8 mouse cellular contexts compared by ENCODE assay signal in the genomic region with DNA sequence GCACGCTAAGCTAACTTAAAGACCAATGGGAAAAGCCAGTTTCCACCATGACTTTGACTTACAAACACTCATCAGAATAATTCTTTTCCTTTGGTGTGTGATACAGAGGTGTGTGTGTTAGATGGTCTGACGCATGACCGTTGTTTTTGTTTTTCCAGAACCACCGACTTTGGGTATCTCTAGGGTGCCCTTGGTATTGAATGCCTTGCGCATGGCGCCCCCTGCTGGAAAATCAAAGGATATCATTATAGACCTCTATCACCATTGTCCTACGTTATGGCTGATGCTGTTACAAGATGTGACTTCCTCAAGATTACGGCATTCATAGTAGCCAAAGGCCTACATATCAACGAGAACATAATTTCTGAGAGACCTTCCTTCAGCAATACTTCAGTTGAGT. TPM values are rescaled to one million over a fixed set of nuclear protein-coding genes. Genes with fewer than 3 reads are reported as not detected.
A peak's percentile ranks its signal among the peaks of the same experiment; 100 is the strongest.
DNase-seq lines count a peak whose midpoint lies in the region; ATAC-seq lines count a peak whose summit lies in the region.

No protein-coding gene starts in this region.

- ATAC-seq in common myeloid progenitor, adult 5-6 weeks (replicated peaks; ENCODE audit: low read depth, poor library complexity, severe bottlenecking) = peak; percentile 88

- intact Hi-C loops in left cerebral cortex, postnatal 25 days (cut with DNase I) = loop anchor here (2.0 kb wide), 1 partner anchor 248 kb away; no protein-coding TSS in a partner anchor

- peak; percentile 44 for DNase-seq in ovary, postnatal 36 days (ENCODE audit: low spot score)
- DNase-seq in ovary, adult 18-20 months (ENCODE audit: low spot score) = no peak
- DNase-seq in adipocyte (ENCODE audit: low spot score) = peak; percentile 80
- DNase-seq in induced T-regulatory cell, adult 2 months (ENCODE audit: low read depth) = peak; percentile 83
- DNase-seq in left cerebral cortex, postnatal 25 days (ENCODE audit: low spot score in 2 of 2) = peak; percentile 30 to 45
- DNase-seq in naive thymus-derived CD4-positive, alpha-beta T cell, adult 2 months (ENCODE audit: low read depth) = peak; percentile 88
- peak; percentile 80 for DNase-seq in thymus, postnatal 25 days

RNA-seq across cellular contexts. Expression of a gene that starts 56.1 kb away (rescaled TPM):
- total RNA-seq in common myeloid progenitor, adult 5-6 weeks (2017) = 29.2 and 33.9 TPM in 2 replicates
- total RNA-seq in left cerebral cortex, postnatal 25 days (2021) = 10 to 100 TPM; 11.9 to 13.3 TPM
